In genomic region chr11:78346326-78347069, GRCm38 (mm10) we compare ENCODE assay signal across 1 mouse cellular context.
TF ChIP-seq lines count a peak whose summit lies in the region.

No protein-coding gene starts in this region.

TF ChIP-seq in CH12.LX, 34 proteins besides CTCF, POLR2A, EP300 and RAD21 (continued from another document):
- TF ChIP-seq BHLHE40 (IDR thresholded peaks at IDR 0.05; ENCODE audit: low read depth, low read length), result no peak
- TF ChIP-seq E2F4 (IDR thresholded peaks at IDR 0.05; ENCODE audit: insufficient replicate concordance, low read depth, low read length), result no peak
